Mouse (Mus musculus) testis, adult 2 months (tissue): ENCODE results near the gene Glt28d2. TPM values are rescaled to one million over a fixed set of nuclear protein-coding genes. Genes with fewer than 3 reads are reported as not detected.

Experiments used
- H3K27ac ChIP-seq: fragments of 200-500 bp; 2 replicates; pipeline ENCODE4 v1.5.1; 2012; ENCODE audit warnings: low read depth, low read length; ENCODE audit not compliant: control insufficient read depth, insufficient read depth
- H3K27me3 ChIP-seq: fragments of 200-500 bp; 2 replicates; pipeline ENCODE4 v1.6.1; 2012; ENCODE audit warnings: mild to moderate bottlenecking, low read length, moderate library complexity; ENCODE audit not compliant: control insufficient read depth, insufficient read depth
- H3K36me3 ChIP-seq: fragments of 200-500 bp; 2 replicates; pipeline ENCODE4 v1.6.1; 2012; ENCODE audit warnings: mild to moderate bottlenecking, low read length; ENCODE audit not compliant: control insufficient read depth, insufficient read depth
- H3K4me1 ChIP-seq: fragments of 200-500 bp; 2 replicates; pipeline ENCODE4 v1.6.1; 2012; ENCODE audit warnings: low read length; ENCODE audit not compliant: control insufficient read depth, insufficient read depth
- H3K4me3 ChIP-seq: fragments of 200-500 bp; 2 replicates; pipeline ENCODE4 v1.5.1; 2012; ENCODE audit warnings: low read depth, mild to moderate bottlenecking, low read length, moderate library complexity, mixed read lengths; ENCODE audit not compliant: control insufficient read depth
- CTCF ChIP-seq: fragments of 200-500 bp; IDR thresholded peaks from 2 replicates; pipeline ENCODE4 v1.5.1; 2012; ENCODE audit warnings: low read depth, mild to moderate bottlenecking, inconsistent platforms, low read length, moderate library complexity; ENCODE audit not compliant: control insufficient read depth, insufficient read depth, insufficient replicate concordance
- POLR2A ChIP-seq: fragments of 200-500 bp; IDR thresholded peaks from 2 replicates; pipeline ENCODE4 v1.6.1; 2012; ENCODE audit warnings: low read depth, mild to moderate bottlenecking, inconsistent platforms, low read length, moderate library complexity; ENCODE audit not compliant: control insufficient read depth
- polyA plus RNA-seq: library from polyadenylated mRNA; depleted of rRNA; stranded (reverse); fragments of >200 nt; gene quantifications from 2 replicates; pipeline ENCODE4 v1.2.3, GENCODE M21; 2012

The Glt28d2 gene
- polyA plus RNA-seq, 1 experiment = 0.25 TPM

- Histone ChIP-seq H3K36me3 (no peaks in the 10 kb centered on the region), H3K27ac (no peak overlapping the region), H3K27me3 (no peaks in the 10 kb centered on the region), H3K4me3 (no peak overlapping the region), H3K4me1 (no peaks in the 10 kb centered on the region)
- TF ChIP-seq CTCF (no peak), POLR2A (no peak)
These were observed 45.0 kb downstream of the Glt28d2 start for GRCm38 (mm10) chr3:85842177-85842880.

GRCm38 (mm10) chr3:85841454-85842176, 45.7 kb downstream of the Glt28d2 start:
- Histone ChIP-seq H3K4me3 (no peak overlapping the region), H3K36me3 (no peaks in the 10 kb centered on the region), H3K27me3 (no peaks in the 10 kb centered on the region), H3K27ac (no peak overlapping the region), H3K4me1 (no peaks in the 10 kb centered on the region)
- TF ChIP-seq POLR2A (no peak), CTCF (no peak)

- Histone ChIP-seq H3K4me3 (no peak overlapping the region), H3K4me1 (no peaks in the 10 kb centered on the region), H3K27me3 (no peaks in the 10 kb centered on the region), H3K36me3 (no peaks in the 10 kb centered on the region), H3K27ac (no peak overlapping the region)
- TF ChIP-seq CTCF (no peak), POLR2A (no peak)
These were observed 53.7 kb downstream of the Glt28d2 start for GRCm38 (mm10) chr3:85833627-85834026.

GRCm38 (mm10) chr3:85832490-85833155, 54.7 kb downstream of the Glt28d2 start:
- Histone ChIP-seq H3K4me3 (no peak overlapping the region), H3K27me3 (no peaks in the 10 kb centered on the region), H3K27ac (no peak overlapping the region), H3K4me1 (no peaks in the 10 kb centered on the region), H3K36me3 (no peaks in the 10 kb centered on the region)
- TF ChIP-seq CTCF = no peak
- TF ChIP-seq POLR2A = no peak

GRCm38 (mm10) chr3:85831785-85832184, 55.5 kb downstream of the Glt28d2 start:
- no peak for TF ChIP-seq CTCF
- TF ChIP-seq POLR2A = no peak
- Histone ChIP-seq H3K4me3 (no peak overlapping the region), H3K27ac (no peak overlapping the region), H3K4me1 (no peaks in the 10 kb centered on the region), H3K36me3 (no peaks in the 10 kb centered on the region), H3K27me3 (no peaks in the 10 kb centered on the region)

- H3K4me3 ChIP-seq = no peak overlapping the region
- no peaks in the 10 kb centered on the region for H3K4me1 ChIP-seq
- H3K36me3 ChIP-seq = no peaks in the 10 kb centered on the region
- no peak overlapping the region for H3K27ac ChIP-seq
- TF ChIP-seq POLR2A (no peak), CTCF (no peak)
- no peaks in the 10 kb centered on the region for H3K27me3 ChIP-seq
These were observed 58.3 kb downstream of the Glt28d2 start for GRCm38 (mm10) chr3:85829047-85829446.

GRCm38 (mm10) chr3:85827815-85828214, 59.5 kb downstream of the Glt28d2 start:
- H3K4me3 ChIP-seq = no peak overlapping the region
- H3K27me3 ChIP-seq = no peaks in the 10 kb centered on the region
- H3K36me3 ChIP-seq = no peaks in the 10 kb centered on the region
- H3K4me1 ChIP-seq = no peaks in the 10 kb centered on the region
- no peak overlapping the region for H3K27ac ChIP-seq
- no peak for TF ChIP-seq POLR2A
- TF ChIP-seq CTCF = no peak
